Mouse (Mus musculus) right cerebral cortex, postnatal 10 days (tissue): Measurements from ENCODE around the gene Defa30.
"Not testable (repeated sequence)": the region's sequence is repeated elsewhere in the genome, so short reads cannot be mapped to it uniquely, and the experiment has no call there.

ENCODE experiments used
- DNase-seq, 2 experiments: peaks; one replicate each; pipeline ENCODE4 v3.0.0; 2021; ENCODE audit warnings: low spot score in 2 of 2

Gene Defa30

GRCm38 (mm10) chr8:21134342-21134741 is at the start of gene Defa30:
TSS of gene Defa30 (plus strand) at chr8:21134642.
- DNase-seq, result not testable (repeated sequence)

- DNase-seq, result no peak
These were observed 41.3 kb upstream of the Defa30 start for GRCm38 (mm10) chr8:21093106-21093505.

GRCm38 (mm10) chr8:21095950-21096349 is 38.5 kb upstream of the Defa30 start, which contains the start of gene Gm14851:
TSS of gene Gm14851 (minus strand) at chr8:21096050.
- not testable (repeated sequence) for DNase-seq

GRCm38 (mm10) chr8:21161977-21162376 is 27.5 kb downstream of the Defa30 start, which contains the start of gene Defa22:
TSS of gene Defa22 (plus strand) at chr8:21162277.
- DNase-seq, result not testable (repeated sequence)
